Mouse (Mus musculus) heart, postnatal 0 days (tissue): ENCODE measurements at regions not wholly inside any gene's neighbourhood (a gene's known extent, or its start where the extent isn't known, plus 50 kb on each side); places are given as distances from the start of the nearest gene placed in this dataset.

Experiments
- CTCF ChIP-seq: IDR thresholded peaks from 2 replicates; pipeline ENCODE4 v1.5.1; 2016; ENCODE audit warnings: antibody characterized with exemption, control low read depth, low read depth
- EP300 ChIP-seq: IDR thresholded peaks from 2 replicates; pipeline ENCODE4 v1.6.1; 2016; ENCODE audit warnings: antibody characterized with exemption, low read depth

- TF ChIP-seq CTCF (no peak), EP300 (no peak)
Measured at GRCm38 (mm10) chr5:112110306-112110969, 141.9 kb downstream of the Cryba4 start.
